Mouse (Mus musculus) C2C12 (cell line): ENCODE data around the gene Hmgn3.

Source experiments
- CTCF ChIP-seq: IDR thresholded peaks from one replicate; pipeline ENCODE4 v1.5.1; 2011; ENCODE audit not compliant: control insufficient read depth, insufficient read depth, insufficient read length
- MAX ChIP-seq: IDR thresholded peaks from one replicate; pipeline ENCODE4 v1.6.1; 2011; ENCODE audit warnings: mild to moderate bottlenecking, control low read depth

DNA sequence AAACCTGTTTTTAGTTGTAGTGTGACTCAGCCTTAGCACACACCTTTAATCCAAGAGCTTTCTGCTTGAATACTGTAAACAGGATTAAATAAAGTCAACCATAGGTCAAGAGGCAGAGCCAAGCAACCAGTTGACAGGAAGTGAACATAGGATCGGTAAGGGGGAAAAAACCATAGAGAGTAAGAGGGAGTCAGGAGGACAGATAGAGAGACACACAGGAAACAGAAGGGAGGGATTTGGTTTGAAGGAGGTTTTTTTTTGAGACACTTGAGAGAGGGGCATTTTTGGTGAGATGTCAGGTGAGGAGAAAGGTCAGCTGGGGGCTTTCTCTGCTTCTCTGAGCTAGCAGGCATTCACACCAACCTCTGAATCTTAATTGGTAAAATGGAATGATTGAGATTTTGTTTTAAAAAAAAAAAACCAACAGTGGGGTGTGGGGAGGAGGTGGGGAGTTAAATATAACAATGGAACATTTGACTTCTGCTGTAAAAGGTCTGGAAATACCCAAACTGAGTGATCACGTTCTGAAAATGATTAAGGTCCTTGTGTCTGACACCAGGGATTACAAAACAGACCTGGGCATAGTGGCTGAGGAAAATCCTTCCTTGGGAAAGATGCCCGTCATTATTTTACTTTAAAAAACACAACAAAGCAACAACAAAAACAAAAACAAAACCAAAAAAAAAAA, 51.7 kb downstream of the Hmgn3 start:
- TF ChIP-seq CTCF: no peak
- TF ChIP-seq MAX: no peak
